Mouse (Mus musculus): ENCODE measurements around the gene Prtn3.
A peak's percentile ranks its signal among the peaks of the same experiment; 100 is the strongest.
"Not testable (repeated sequence)": the region's sequence is repeated elsewhere in the genome, so short reads cannot be mapped to it uniquely, and the experiment has no call there.

Gene Prtn3

DNA sequence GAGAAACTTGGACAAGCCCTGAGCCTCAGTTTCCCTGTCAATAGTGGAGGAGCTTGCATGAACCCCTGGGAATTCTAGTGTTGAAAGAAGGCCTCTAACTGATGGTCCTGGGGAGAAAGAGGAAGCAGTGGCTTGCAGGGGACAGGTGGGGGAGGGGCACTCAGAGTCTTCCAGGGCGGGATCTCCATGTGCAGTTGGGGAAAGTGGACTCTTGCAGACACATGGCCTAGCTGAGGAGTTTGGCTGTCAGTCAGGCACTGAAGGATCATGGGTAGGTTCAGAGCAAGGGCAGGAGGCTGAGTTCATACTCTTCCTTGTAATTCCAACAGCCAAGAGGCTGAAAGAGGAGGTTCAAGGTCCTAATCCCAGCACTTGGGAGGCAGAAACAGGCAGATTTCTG is 2.9 kb downstream of the Prtn3 start:
- no peak for DNase-seq (ENCODE audit: low read depth, low spot score)

DNA sequence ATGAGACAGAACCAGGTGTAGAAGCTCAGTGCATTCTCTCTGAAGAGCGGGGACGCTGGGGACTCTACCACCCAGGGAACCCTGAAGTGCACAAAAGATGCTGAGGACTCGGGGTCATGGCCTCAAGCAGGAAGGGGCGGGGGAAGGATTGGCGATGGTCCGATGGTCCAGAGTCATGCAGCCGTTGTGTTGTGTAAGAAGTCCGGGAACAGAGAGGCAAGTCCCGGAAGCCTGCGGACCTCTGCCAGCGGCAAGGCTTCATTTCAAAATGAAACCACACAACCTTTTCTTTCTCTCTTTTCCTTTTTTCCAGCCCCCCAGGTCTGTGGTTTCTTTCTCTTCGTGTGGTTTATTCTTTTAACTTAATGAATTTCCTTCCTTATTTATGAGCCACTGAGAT is 3.5 kb downstream of the Prtn3 start:
- no peak for DNase-seq (ENCODE audit: low read depth, low spot score)

DNA sequence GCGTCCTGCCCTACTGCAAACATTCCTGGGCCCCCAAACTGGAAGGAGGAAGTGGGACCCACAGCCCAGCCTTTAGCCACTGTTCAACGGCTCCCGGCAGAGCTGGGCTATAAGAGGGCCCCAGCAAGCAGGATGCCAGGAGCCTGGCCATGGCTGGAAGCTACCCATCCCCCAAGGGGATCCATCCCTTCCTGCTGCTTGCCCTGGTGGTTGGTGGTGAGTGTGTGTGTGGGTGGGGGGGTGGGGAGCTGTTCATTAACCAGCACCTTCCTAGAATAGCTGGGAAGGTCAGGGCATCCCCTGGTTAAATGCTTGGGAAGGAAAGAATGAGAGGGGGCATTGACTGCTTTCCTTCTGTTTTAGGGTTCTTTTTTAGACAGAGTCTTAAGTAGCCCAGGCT is 5.3 kb downstream of the Prtn3 start:
- DNase-seq (ENCODE audit: low read depth, low spot score), result no peak

DNA sequence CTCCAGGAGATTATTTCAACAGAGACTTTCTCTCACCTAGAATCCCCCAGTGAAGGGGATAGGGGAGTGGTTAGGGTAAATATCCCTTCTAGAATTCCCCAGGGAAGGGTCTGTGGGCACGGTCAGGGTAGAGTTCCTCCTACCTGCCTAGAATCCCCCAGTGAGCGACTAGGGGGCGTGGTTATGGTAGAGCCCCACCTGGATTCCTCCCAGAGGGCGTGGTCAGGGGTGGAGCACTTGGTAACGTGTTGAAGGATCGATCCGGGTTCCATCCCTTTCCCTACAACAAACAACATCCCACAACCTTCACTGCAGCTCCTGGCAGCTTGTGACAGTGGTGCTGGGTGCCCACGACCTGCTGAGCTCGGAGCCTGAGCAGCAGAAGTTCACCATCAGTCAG is 6.4 kb downstream of the Prtn3 start:
- peak; percentile 49 for DNase-seq (ENCODE audit: low read depth, low spot score)

DNA sequence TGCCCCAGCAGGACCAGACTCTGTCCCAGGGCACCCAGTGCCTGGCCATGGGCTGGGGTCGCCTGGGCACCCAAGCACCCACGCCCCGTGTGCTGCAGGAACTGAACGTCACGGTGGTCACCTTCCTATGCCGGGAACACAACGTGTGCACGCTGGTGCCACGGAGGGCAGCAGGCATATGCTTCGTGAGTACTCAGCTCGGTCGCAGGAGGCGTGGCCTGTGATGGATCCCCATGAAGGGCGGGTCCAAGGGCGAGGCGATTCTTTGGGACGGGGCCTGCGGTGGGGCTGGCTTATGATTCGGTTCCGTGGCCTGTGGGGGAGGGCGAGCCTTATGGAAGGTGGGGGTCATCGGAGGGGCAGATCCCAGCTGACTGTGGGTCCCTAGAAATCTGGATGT is 7.7 kb downstream of the Prtn3 start:
- DNase-seq (ENCODE audit: low read depth, low spot score), result no peak

DNA sequence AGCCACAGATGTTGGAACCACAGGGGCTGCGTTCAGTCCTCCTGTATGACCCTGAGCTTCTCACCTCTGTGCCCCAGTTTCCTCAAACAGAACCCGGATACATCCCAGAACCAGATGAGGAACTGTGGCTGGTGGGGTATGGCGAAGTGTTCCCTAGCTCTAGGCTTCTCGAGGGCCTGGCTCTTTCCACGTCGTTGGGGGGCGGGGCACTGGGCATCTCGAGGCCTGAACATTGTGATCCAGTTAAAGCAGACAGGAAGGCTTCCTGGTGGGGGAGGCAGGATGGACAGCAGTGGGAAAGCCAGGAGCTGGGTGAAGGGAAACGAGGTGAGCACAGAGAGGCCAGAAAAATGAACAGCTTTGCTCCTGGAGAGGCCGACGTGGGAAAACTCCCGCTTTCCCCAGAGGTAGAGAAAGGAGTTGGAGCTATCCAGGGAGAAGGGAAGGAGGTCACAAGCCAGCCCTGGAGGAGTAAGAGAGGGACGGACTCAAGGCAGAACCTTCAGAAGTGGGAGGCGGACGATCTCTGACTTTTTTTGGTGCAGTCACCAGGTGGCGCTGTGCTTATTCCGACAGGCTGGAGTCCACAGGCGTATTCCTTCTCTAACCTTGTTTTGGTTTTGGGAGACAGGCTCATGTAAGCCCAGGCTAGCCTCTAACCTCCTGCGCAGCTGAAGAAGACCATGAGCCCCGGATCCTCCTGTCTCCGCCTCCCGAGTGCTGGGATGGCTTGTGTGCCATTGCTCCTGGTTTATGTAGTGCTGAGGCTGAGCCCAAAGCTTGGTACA is 9.2 kb downstream of the Prtn3 start:
- peak; percentile 52 for DNase-seq (ENCODE audit: low read depth, low spot score)

DNA sequence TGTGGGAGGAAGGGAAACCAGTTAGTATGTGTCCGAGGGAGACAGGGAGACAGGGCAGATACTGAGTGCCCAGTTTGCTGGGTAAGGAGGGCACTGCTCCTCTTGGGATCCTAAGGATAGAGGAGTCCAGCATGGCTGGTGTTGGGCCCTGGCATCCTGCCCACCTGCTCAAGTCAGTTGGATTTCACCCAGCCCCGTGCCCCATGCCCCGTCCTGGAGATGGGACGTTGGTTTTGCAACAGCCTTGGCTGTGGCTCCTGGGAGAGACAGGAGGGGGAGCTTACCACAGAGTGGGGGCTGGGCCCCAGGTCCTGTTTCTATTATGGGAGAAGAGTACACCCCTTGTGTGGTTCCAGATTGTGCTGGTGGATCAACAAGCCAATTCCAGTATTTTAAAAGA is 10.2 kb downstream of the Prtn3 start:
- DNase-seq (ENCODE audit: low read depth, low spot score), result no peak

DNA sequence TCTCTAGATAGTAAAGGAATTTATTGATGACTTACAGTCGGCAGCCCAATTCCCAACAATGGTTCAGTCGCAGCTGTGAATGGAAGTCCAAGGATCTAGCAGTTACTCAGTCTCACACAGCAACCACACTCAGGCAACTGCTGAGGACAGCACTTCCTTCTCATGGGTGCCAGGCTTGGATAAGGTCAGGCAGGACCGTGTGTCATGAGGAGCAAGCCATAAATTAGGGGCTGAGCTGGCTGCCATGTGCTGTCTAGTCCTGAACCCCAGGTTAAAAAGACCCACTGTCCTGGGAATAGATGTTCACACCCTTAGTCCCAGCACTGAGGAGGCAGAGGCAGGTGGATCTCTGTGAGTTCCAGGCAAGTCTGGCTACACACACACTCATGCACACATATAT is 10.7 kb downstream of the Prtn3 start:
- DNase-seq (ENCODE audit: low read depth, low spot score), result not testable (repeated sequence)

DNA sequence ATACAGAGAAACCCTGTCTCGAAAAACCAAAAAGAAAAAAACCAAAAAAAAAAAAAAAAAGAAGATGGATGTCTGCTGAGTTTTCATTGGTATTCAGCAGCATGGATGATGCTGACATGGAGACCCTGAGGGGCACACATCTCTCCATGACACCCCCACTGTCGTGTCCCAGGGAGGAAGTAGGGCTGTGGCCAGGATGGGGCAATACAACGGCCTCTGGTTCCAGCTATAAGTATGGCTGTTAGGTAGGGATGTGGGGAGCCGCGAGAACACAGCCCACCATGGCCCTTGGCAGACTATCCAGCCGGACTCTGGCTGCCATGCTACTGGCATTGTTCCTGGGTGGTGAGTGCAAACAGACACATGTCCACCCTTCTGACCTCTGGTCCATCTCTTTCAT is 11.8 kb downstream of the Prtn3 start, which contains the start of gene Elane:
Gene Elane (plus strand): TSS at position 194 of the 400 bp plus-strand sequence.
- no peak for DNase-seq (ENCODE audit: low read depth, low spot score)

DNA sequence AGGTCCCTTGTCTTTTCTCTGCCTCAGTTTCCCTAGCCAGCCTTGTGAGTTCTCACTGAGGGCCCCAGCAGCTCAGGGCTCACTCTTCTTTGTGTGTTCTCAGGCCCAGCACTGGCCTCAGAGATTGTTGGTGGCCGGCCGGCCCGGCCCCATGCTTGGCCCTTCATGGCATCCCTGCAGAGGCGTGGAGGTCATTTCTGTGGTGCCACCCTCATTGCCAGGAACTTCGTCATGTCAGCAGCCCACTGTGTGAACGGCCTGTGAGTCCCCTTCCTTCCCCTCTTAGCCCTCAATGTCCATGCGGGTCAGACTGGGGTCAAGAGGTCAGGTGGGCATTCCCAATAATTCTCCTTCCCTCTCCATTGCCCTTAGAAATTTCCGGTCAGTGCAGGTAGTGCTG is 12.3 kb downstream of the Prtn3 start:
- DNase-seq (ENCODE audit: low read depth, low spot score), result no peak

DNA sequence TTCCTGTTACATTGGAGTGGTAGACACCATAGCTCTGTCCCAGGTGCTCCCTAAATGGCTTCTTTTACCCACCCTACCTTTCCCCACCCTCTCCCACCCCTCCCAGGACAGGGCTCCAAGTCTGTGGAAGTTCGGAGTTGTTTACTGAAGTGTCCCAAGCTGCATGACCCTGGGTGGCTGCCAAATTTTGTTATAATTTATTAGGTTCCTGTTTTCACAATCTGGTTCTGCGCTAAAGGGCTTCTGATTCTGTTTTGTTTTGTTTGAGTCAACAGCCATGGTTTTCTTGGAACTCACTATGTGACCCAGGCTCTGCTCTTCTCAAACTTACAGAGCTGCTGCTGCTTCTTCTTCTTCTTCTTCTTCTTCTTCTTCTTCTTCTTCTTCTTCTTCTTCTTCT is 15.1 kb downstream of the Prtn3 start:
- DNase-seq (ENCODE audit: low read depth, low spot score), result no peak

DNA sequence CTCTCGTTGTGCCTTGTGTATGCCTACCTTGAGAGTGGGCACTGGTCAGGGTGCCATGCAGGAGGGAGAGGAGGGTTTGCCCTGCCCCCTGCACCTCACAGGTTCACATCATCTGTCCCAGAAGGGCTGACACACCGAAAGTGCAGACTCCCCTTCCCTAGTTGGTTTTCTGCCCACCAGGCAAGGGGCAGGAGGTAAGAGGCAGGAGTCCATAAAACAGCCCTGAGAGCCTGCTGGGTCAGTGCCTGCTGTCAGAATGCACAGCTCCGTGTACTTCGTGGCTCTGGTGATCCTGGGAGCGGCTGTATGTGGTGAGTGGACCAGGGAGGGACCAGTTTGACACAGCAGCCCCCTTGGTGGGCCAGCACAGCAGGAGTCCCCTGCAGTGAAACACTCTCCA is 16.4 kb downstream of the Prtn3 start, which contains the start of gene Cfd:
Gene Cfd (plus strand): TSS at position 184 of the 400 bp plus-strand sequence.
- DNase-seq (ENCODE audit: low read depth, low spot score), result no peak

DNA sequence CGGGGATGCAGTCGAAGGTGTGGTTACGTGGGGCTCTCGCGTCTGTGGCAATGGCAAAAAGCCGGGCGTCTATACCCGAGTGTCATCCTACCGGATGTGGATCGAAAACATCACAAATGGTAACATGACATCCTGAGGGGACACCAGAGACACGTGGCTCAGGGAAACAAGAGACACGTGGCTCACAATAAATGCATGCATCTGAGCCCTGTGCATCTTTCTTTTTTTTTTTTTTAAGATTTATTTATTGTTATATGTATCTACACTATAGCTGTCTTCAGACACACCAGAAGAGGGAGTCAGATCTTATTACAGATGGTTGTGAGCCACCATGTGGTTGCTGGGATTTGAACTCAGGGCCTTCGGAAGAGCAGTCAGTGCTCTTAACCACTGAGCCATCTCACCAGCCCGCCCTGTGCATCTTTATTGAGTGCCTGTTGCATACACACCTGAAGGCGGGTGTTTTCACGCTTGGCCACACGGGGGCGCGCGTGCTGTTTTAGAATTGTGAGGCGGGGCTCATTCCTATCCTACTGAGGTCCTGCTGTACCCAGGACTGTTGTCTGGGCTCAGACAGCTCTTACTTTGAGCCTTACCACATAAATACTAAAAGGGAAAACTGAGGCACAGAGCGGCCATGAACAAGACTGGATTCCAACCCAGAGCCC is 18.3 kb downstream of the Prtn3 start:
- peak; percentile 66 for DNase-seq (ENCODE audit: low read depth, low spot score)

DNA sequence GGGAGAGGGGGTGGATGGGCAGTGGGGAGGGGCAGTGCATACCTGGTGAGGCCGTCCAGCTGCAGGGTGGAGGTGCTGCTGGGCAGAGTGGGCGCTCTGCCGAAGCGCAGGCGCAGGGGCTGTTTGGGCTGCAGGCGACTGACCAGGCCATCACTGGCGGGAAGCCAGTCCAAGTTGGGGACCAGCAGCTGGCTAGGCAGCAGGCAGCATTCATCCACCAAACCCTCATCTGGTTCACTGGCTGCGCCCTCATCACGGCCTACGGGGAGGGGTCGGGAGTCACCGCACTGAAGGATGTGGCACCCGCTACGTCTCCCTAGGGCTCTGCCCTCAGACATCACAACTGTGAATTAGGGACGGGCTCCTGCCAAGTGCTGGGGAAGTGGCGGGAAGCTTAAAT is 22.0 kb downstream of the Prtn3 start:
- no peak for DNase-seq (ENCODE audit: low read depth, low spot score)

DNA sequence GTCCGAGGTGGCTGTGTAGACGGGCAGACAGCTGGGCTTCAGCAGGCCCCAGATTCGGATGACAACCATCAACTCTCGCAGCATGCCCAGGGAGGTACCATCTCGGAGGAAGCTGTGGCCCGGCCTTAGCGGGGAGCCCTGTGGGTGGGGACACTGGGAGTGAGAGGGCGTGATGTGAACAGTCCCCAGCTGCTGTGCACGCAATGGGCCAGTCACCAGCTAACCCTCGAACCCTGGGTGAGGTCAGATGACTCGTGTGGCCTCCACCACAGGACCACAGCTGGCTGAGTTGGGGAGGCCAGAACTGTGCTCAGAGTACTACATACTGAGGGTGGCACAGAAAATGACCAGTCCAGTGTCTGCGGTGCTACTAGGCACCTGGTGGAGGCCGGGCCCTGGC is 22.5 kb downstream of the Prtn3 start:
- DNase-seq (ENCODE audit: low read depth, low spot score), result no peak

DNA sequence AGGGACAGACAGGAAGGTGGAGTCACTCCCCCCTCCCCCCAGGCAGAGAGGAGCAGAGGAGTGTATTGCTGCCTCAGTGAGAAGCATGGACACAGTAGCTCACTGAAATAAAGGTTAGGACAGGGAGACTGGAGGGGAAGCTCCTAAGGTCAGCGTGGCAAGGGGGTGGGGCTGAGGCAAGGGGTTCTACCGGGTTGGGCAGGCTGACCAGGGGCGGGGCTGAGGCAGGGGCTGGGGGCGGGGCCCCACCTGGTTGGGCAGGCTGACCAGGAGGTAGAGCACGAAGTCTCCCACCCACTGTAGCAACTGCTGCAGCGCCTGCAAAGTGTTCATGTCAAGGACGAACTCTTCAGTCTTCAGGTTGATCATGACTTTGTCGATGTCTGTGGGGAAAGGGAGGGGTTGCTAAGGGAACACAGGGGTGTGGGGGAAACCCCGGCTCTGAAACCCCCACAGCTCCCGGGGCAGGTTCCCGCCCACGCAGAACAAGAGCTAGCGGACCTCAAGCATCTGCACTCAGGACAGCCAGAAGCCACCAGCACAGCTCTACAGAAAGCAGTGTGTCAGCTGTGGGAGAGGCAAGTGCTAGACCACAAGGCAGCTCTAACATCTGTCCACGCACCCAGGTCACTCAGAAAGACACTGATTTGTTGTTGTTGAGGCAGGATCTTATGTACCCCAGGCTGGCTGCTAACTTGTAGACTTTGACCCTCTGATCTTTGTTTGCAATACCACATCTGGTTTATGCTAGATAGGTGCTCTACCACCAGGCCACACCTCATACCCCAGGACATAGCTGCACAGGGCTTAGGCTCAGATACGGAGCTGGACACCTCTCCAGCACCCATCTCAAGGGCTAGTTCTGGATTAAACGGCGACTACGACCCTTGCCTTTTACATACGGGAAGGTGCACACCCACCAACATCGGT is 23.3 kb downstream of the Prtn3 start:
- no peak for DNase-seq (ENCODE audit: low read depth, low spot score)

DNA sequence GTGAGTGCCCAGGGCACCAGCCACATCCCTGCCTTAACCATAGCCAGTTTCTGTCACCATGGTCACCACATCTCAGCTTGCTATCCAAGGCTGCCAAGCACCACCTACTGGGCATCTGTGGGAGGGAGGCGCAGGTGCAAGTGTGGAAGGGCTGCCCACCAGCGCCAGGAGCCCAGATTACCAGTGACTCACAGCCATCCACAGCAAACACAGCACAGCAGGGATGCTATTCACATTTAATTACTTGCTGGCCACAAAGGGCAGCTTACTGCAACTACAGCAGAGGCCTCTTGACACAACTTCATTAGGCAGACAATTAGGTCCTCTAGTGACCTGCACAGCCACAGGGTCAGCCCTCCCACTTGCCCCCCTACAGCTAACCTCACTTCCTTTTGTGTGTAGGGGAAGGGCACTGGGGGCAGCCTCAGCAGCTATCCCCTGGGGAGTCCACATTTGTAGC is 26.7 kb downstream of the Prtn3 start:
- DNase-seq (ENCODE audit: low read depth, low spot score), result no peak

DNA sequence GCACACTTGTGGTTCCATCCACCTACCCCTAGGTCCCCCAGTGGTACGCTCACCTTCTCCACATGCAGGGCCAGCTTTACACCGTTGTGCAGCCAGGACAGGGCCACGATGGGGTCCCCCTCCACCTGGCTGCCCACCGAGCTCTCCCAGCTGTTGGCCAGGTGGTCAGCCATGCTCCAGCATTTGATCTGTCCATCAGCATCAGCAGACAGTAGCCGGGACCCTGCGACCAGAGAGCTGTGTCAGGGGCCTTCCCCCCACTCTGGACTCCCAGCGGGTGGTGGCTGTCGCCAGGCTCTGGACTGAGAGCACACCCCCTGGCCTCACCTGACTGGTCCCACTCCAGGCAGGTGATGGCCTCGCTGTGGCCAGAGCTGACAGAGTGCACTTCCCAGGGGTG is 32.4 kb downstream of the Prtn3 start:
- DNase-seq (ENCODE audit: low read depth, low spot score), result no peak

DNA sequence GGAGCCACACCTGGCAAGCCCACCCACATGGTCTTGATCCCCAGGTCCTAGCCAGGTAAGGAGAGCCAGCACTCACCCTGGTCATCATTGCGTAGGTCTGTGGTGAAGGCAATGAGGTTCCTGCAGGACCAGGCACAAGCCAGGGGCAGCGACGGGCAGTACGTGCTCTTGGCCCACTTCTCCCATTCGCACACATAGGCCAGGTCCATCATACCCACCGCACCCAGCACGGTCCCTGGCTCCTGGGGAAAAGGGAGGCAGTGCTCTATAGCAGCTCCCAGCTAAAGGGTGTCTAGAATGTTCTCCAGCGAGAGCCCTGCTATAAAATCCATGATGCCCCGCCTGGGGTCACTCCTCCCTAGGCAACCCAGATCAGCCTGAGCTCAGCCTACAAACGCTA is 33.1 kb downstream of the Prtn3 start:
- DNase-seq (ENCODE audit: low read depth, low spot score), result no peak

DNA sequence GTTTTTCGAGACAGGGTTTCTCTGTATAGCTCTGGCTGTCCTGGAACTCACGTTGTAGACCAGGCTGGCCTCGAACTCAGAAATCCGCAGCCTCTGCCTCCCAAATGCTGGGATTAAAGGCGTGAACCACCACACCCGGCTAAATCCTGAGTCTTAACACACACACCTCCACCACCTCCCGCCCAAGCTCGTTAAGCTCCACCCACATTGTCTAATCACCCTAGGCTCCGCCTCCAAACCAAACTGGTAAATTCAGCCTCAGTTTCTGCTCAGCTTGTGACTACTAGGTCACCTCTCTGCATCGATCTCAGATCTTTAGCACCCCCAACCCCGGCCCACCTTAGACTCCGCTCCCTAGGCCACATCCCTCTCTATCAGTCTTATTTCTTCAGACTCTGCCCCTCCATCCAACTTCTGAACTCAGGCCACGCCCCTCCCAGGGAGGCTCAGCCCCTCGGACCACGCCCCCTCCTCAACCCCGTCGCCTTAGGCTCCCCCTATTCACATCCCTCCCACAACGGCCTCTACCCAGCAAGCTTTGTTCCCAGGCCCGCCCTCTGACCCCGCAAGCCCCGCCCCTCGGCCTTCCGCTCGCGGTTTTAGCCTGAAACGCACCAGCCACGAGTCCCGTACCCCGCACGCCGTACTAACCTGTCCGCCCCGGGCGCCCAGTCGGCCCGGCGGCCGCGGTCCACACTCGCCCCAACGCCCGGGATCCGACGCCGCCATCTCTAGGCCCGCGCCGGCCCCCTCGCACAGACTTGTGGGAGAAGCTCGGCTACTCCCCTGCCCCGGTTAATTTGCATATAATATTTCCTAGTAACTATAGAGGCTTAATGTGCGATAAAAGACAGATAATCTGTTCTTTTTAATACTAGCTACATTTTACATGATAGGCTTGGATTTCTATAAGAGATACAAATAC is 34.2 kb downstream of the Prtn3 start, which contains the start of gene Med16:
Gene Med16 (minus strand): TSS at position 757 of the 925 bp plus-strand sequence.
- peak; percentile 88 for DNase-seq (ENCODE audit: low read depth, low spot score)

Data from WW6 (cell line).